Mouse (Mus musculus) spleen, adult 12 weeks (tissue): ENCODE measurements around the gene Zfpm1.

Experiments
- DNase-seq: peaks from one replicate; pipeline ENCODE4 v3.0.0; 2022; ENCODE audit warnings: low spot score

The Zfpm1 gene

DNA sequence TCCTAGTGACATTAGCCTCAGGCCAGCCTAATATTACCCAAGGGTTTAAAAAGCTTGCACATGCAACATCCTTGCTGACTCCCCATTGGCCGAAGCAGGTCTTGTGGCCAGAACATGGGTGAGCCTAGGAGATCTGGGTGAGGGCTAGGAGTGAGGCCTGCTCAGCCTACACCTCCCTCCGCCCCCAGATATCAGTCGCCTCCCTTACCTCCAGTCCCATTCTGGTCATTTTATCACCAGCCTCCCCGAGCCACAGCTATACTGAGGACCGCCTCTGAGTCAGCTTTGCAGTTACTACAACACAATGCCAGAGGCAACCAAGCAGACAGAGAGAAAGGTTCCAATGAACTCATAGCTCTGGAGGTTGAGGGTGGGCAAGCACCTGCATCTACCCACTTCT is 5.6 kb upstream of the Zfpm1 start:
- no peak for DNase-seq

DNA sequence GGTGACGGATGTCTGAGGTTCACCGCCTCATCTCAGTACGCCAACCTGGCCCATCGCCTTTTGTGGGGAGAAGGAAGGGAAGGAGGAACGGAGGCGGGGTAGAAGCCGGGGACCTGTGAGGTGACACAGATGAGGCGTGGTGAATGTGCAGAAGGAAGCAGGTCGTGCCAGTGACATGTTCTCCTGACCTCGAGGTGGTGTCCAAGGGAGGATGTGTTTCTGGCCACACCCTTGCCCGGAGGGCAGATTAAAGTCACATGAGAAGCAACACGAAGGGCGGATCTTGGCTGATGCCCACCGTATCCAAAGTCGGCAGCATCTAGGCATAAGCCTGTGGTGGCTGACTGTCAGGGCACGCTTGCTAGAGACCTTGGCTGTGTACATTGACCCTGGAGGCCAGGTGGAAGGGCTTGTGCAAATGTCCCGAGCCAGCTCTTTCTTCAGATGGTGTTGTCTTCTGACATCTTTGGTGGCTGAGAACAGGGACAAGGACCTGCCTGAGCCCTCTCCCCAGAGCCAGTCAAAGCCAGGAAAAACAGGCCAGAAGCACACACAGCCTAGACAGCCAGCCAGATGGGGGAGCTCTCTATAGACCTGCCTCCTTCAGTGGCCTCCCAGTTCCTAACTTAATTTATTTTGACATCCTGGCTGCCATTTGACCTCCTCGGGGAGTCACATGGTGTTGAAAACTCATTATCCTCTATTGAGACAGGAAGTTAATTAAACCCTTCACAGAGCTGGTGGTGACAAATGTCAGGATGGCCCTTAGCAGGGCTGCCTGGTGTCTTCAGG is 4.5 kb upstream of the Zfpm1 start:
- DNase-seq: peak; percentile 67

DNA sequence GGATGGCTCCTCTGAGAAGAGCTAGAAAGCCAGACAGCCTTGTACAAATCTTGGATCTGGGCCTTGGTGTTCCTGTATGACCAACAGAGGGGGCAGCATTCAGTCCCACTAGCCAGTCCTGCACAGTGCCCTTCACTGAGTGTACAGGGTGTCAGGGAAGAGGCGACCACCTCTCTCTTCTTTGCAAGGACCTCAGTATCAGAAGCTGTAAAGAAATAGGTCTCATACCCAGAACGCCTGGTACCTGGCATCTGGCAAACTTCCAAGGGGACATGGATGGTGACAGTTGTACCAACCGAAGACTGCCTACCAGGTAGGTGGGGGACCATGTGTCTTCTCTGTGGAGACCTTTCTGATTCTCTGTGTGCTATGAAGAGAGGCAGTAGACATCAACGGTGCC is 1.8 kb upstream of the Zfpm1 start:
- no peak for DNase-seq

GRCm38 (mm10) chr8:122280588-122281316 is 1.2 kb upstream of the Zfpm1 start:
- DNase-seq: no peak

- peak; percentile 100 for DNase-seq
These were observed 465 bp upstream of the Zfpm1 start for GRCm38 (mm10) chr8:122281317-122282034.

- DNase-seq: no peak
These were observed 787 bp downstream of the Zfpm1 start for GRCm38 (mm10) chr8:122282501-122283355.

- no peak for DNase-seq
These were observed 1.6 kb downstream of the Zfpm1 start for GRCm38 (mm10) chr8:122283356-122284202.

GRCm38 (mm10) chr8:122284203-122284658 is 2.3 kb downstream of the Zfpm1 start:
- no peak for DNase-seq

- peak; percentile 66 for DNase-seq
These were observed 2.8 kb downstream of the Zfpm1 start for GRCm38 (mm10) chr8:122284659-122285261.

GRCm38 (mm10) chr8:122285727-122286126 is 3.8 kb downstream of the Zfpm1 start:
- DNase-seq: no peak

DNA sequence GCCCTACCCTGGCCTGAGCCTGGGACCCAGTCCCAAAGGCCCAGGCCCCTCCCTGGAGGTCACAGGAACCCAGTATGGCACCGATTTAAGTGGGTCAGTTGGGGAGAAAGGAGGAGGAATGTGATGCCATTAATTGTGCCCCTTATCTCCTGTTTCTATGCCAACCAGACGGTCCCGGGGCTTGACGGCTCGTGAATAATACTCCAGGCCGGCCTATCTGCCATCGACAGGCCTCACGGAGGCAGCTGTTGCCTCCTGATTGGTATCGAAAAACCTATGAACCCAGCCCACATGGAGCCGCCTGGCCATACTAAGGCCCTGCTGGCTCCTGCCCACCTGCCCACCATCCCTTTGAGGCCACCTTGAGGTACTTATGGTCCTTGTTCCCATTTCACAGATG is 5.0 kb downstream of the Zfpm1 start:
- DNase-seq: peak; percentile 81

DNA sequence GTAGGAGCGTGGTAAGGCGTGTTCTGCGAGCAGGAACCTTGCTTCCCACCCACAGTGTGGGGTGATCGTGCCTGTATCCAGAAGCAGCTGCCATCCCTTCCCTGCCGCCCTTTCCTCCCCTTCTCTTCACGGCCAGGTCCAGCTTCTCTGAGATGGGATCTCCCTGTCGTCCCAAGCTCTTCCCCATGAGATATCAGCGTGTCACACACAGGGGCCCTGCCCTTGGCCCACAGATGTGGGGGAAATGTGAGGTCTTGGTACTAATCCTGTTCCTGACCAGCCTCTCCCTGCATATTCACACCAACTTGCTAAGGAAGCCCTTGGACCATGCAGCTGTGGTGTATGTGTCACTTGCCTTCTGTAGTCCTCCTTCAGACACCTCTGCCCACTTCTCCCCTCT is 5.8 kb downstream of the Zfpm1 start:
- DNase-seq: no peak

- DNase-seq: no peak
These were observed 6.4 kb downstream of the Zfpm1 start for GRCm38 (mm10) chr8:122288344-122288743.

DNA sequence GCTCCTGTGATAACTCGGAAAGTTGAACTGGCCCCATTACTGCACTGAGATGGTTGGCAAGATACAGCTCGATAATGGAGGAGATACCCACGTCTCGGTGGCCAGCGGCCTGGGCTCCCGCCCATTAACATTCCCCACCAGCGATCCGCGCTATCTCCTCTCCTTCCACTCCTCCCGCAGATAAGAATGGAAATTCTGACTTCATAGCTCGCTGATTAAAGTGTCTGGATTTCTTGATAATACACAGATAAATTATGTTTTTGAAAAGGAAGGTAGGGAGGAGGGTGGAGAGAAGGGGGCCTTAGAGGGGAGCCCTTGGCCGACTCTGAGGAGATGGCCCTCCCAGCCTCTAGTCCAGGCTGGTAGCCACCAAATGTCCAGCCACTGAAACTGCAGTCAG is 9.1 kb downstream of the Zfpm1 start:
- no peak for DNase-seq

DNA sequence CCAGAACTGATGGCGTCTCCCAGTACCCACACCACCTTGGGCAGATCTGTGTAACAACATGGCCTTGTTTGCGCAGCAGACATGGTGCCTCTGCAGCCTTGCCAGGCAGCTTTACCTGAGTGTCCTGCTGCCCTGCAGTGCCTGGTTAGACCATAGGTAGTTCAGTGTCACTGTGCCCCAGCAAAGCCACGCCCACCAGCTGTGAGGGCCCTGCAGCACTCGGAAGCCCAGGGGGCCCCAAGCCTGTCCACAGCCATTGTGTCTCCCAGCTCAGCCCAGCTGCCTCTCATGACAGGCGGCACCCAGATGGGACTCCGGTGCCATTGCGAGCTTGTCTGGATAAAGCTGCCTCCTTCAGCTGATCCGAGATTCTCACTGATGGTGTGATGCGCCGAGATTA is 9.6 kb downstream of the Zfpm1 start:
- no peak for DNase-seq

GRCm38 (mm10) chr8:122293484-122293883 is 11.5 kb downstream of the Zfpm1 start:
- DNase-seq: no peak

DNA sequence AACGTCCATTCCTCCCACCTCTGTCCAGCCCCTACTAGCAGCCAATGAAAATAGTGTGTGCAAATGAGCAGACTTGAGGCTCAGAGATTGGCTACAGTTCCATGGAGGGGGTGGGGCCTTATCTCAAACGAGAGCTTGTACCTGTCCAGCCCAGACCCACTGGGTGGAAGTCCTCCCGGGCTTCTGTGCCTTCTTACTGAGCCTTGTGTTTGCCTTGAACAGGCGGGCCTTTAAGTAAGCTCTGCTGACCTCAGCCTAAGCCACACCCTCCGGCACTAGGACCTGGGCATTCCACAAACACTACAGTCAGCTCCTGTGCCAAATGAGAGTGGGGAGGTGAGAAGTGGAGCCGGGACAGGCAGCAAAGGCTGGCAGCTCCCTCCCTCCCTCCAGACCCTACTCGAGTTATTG is 12.3 kb downstream of the Zfpm1 start:
- DNase-seq: no peak

DNA sequence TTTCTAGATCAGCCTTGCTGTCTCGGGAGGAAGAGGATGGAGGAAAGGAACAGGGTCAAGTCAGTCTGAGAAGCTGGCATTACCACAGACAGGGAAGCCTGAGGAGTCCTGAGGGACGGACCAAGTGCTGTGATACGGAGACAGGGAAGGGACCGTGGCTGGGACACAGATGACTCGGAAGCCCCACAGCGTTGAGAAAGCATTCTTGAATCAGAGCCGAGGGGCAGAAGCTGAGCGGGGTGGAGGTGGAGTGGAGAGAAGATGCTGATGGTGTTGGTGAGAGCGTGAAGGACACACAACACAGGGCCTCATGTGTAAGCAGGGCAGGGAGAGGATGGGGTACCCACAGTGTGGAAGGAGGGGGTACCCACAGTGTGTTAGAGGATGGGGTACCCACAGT is 13.4 kb downstream of the Zfpm1 start:
- no peak for DNase-seq

GRCm38 (mm10) chr8:122296173-122297001 is 14.4 kb downstream of the Zfpm1 start:
- DNase-seq: no peak
